Mouse (Mus musculus) brain, embryonic 14.5 days (tissue): ENCODE data around the gene Gon7.

Source experiments
- CTCF ChIP-seq: fragments of 200-500 bp; IDR thresholded peaks from 2 replicates; pipeline ENCODE4 v1.5.1; 2012; ENCODE audit warnings: inconsistent platforms, mild to moderate bottlenecking, moderate library complexity, borderline replicate concordance; ENCODE audit not compliant: insufficient read depth, insufficient read length; ENCODE audit errors: extremely low read depth
- POLR2A ChIP-seq: fragments of 200-500 bp; IDR thresholded peaks from 2 replicates; pipeline ENCODE4 v1.6.1; 2012; ENCODE audit warnings: mild to moderate bottlenecking, inconsistent platforms, borderline replicate concordance; ENCODE audit not compliant: poor library complexity, insufficient read depth, insufficient read length, severe bottlenecking; ENCODE audit errors: extremely low read depth

GRCm38 (mm10) chr12:102778151-102778550, 20.5 kb upstream of the Gon7 start:
- no peak for TF ChIP-seq POLR2A
- no peak for TF ChIP-seq CTCF
